Mouse (Mus musculus) kidney, embryonic 15.5 days (tissue): ENCODE measurements around the gene Med31. TPM values are rescaled to one million over a fixed set of nuclear protein-coding genes. Genes with fewer than 3 reads are reported as not detected.

Experiments used
- ATAC-seq: fragments of 200-750 bp; cut with Nextera tagmentation; replicated peaks from 2 replicates; pipeline ENCODE4 v1.8.0; 2017; ENCODE audit warnings: moderate TSS enrichment; ENCODE audit not compliant: low FRiP score
- H3K27ac ChIP-seq: fragments of 300-500 bp; sonication (generic); 2 replicates; pipeline ENCODE4 v1.5.1; 2015; ENCODE audit warnings: mild to moderate bottlenecking, inconsistent platforms
- H3K27me3 ChIP-seq: fragments of 300-500 bp; sonication (generic); 2 replicates; pipeline ENCODE4 v1.6.1; 2015; ENCODE audit warnings: inconsistent platforms
- H3K36me3 ChIP-seq: fragments of 300-500 bp; sonication (generic); 2 replicates; pipeline ENCODE4 v1.6.1; 2015; ENCODE audit warnings: inconsistent platforms
- H3K4me1 ChIP-seq: fragments of 300-500 bp; sonication (generic); 2 replicates; pipeline ENCODE4 v1.6.1; 2015; ENCODE audit warnings: inconsistent platforms
- H3K4me2 ChIP-seq: fragments of 300-500 bp; sonication (generic); 2 replicates; pipeline ENCODE4 v1.6.1; 2015; ENCODE audit warnings: moderate library complexity, mild to moderate bottlenecking, inconsistent platforms
- H3K4me3 ChIP-seq: fragments of 300-500 bp; sonication (generic); replicated peaks from 2 replicates; pipeline ENCODE4 v1.5.1; 2015; ENCODE audit warnings: mild to moderate bottlenecking, inconsistent platforms
- H3K9ac ChIP-seq: fragments of 300-500 bp; sonication (generic); 2 replicates; pipeline ENCODE4 v1.6.1; 2015; ENCODE audit warnings: mild to moderate bottlenecking, inconsistent platforms
- H3K9me3 ChIP-seq: fragments of 300-500 bp; sonication (generic); replicated peaks from 2 replicates; pipeline ENCODE4 v1.6.1; 2016; ENCODE audit warnings: inconsistent platforms
- WGBS: fragments of 180-500 bp; shearing (Covaris S2); methylation state at CpG from one replicate; pipeline ENCODE4 v1.1.7; 2015; ENCODE audit warnings: mixed read lengths; 5-methylcytosine and 5-hydroxymethylcytosine counted together
- polyA plus RNA-seq: library from polyadenylated mRNA; unstranded; fragments of >200 nt; fragmentation: Nextera tagmentation; extraction: Ambion mirVana; gene quantifications from 2 replicates; pipeline ENCODE4 v1.2.1, GENCODE M21; 2015

Med31 gene
- polyA plus RNA-seq, 1 experiment from 2014 or later = 46.1 TPM

DNA sequence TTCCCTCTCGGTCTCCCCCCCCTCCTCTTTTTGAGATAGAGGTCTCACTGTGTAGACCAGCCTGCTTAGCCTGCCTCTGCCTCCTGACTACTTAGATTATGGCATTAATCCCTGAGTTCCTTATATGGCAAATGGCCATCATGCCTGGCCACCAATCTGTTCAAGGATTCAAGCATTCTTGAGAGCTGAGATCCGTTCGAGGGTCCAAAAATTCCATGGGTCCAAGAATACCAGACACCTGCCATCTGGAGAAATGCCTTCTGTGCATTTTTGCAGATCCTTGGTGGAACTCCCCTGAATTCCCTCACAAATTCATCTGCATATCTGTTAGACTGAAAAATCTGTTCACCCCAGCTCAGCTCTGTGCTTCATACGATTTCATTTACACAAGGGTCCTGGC, 8.0 kb upstream of the Med31 start:
- Histone ChIP-seq H3K9ac (no peak overlapping the region), H3K36me3 (no peaks in the 10 kb centered on the region), H3K4me3 (no peak overlapping the region), H3K4me2 (no peak overlapping the region), H3K27ac (no peak overlapping the region), H3K27me3 (no peaks in the 10 kb centered on the region), H3K4me1 (peaks cover 2% of the 10 kb centered on the region; the same call in 1 of the 2 replicates), H3K9me3 (no peaks in the 10 kb centered on the region)
- 89% methylated on average over 4 of the region's 4 CpGs for WGBS
- ATAC-seq = no peak

DNA sequence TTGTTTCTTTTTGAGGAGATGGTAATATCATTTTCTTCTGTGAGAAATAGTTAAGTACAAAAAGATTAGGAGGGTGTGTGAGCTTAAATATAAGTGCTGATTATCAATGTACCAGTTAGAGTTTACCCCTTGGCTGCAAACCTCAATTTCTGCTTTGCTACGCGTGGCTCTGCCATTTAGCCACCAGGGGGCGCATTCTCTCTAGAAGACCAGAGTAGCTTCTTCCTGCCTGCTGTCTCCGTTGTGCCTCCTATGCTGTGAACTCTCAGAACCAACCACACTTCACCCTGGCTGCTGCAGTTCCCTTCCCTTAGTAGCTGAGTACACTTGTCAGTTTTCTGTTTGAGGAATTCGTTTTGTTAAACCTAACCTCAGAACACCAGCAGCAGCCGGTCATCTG, 5.9 kb upstream of the Med31 start:
- H3K9me3 ChIP-seq = no peaks in the 10 kb centered on the region
- H3K27ac ChIP-seq = no peak overlapping the region
- no peaks in the 10 kb centered on the region for H3K36me3 ChIP-seq
- no peaks in the 10 kb centered on the region for H3K27me3 ChIP-seq
- no peak overlapping the region for H3K9ac ChIP-seq
- no peak overlapping the region for H3K4me3 ChIP-seq
- ATAC-seq = no peak
- WGBS = 16% methylated on average over 6 of the region's 6 CpGs
- no peak overlapping the region for H3K4me2 ChIP-seq
- peaks cover 8% of the 10 kb centered on the region; the same call in 1 of the 2 replicates for H3K4me1 ChIP-seq

DNA sequence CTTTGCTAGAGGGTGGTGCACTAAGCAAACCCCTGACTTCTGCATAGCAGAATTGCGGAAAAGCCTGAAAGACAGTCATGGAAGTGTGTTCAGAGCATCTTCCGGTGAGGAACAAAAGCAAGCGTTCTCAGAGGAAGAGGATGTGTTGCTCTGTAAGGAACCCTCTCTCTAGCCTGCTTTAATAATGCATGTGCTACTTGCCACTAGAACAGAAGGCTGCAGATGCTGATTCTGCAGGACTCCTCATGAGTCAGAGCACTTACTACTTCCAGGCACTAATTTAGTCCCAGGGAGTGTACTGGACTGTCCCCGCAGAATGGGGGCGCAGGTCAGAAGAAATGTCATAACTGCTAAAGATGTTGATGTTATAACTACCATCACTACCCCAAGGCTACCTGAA, 1.7 kb upstream of the Med31 start:
- H3K27ac ChIP-seq = no peak overlapping the region
- no peaks in the 10 kb centered on the region for H3K27me3 ChIP-seq
- WGBS = 82% methylated on average over 5 of the region's 5 CpGs
- no peak overlapping the region for H3K4me3 ChIP-seq
- no peaks in the 10 kb centered on the region for H3K9me3 ChIP-seq
- H3K4me2 ChIP-seq = no peak overlapping the region
- no peak for ATAC-seq
- peaks cover 10% of the 10 kb centered on the region for H3K36me3 ChIP-seq
- no peak overlapping the region for H3K9ac ChIP-seq
- peaks cover 19% of the 10 kb centered on the region for H3K4me1 ChIP-seq

DNA sequence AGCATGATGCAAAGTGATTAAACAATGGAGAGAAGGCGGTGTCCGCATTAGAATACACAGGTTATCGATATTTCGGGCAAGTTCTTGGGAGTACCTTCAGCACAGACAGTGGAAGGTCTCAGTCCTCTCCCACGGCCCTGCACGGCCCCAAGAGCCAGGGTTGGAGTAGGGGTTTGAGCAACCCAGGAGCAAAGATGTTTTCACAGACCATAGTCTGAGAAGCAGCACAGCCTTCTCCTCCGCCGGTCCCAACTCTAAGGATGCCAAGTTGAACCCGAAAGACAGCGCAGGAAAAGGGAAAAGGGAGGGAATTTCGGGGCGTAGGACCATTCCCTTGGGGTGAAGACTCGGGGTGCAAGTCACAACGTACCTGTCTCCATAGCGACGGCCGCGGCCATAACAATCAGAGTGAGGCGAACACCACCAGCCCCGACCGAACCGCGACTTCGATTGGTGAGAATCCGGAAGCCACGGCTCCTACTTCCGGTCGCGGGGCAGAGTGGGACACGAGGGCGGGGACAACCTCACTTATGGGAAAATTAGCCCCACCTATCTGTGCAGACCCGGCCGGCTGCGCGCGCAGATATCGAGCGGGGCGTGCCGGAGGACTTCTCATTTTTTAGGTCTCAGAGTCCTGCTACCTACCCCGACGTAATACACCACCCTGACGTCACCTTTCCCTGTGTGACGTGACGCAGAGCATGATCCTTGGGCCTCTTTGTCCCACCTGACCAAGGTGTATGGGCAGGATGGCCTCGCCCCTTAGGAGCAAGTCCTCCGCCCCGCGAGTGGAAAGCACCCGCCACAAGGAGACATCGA, 592 bp downstream of the Med31 start:
- peaks cover 32% of the 10 kb centered on the region for H3K36me3 ChIP-seq
- H3K4me3 ChIP-seq = peak overlapping the region; percentile 88
- H3K4me1 ChIP-seq = peaks cover 19% of the 10 kb centered on the region
- ATAC-seq = peak; percentile 95
- H3K9me3 ChIP-seq = no peaks in the 10 kb centered on the region
- WGBS = under 1% methylated on average over 51 of the region's 51 CpGs
- H3K27ac ChIP-seq = peak overlapping the region; percentile 74
- no peaks in the 10 kb centered on the region for H3K27me3 ChIP-seq
- H3K9ac ChIP-seq = peak overlapping the region; percentile 77
- H3K4me2 ChIP-seq = peak overlapping the region; percentile 98

DNA sequence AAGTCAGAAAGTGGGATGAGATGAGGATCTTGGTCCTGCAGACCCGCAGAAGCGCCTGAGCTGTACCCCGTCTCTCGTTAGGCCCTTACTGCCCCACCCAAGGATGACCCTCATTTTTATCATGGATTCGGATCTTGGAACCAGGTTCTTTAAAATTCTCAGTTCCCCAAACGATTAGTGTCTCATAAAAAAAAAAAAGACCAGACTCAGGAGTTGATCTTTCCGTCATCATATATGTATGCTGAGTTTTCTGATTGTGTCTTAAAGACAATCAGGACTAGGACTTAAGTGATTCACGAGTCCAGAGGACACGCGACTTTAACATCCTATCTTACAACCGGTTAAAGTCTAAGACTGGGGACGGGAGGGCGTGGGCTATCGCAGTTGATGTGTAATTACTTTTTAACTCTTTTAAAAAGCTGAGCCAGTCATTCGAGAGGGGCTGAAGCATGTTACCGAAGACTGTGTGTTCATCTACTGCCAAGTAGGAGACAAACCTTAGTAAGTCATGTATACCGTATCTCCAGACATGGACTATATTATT, 7.5 kb downstream of the Med31 start:
- H3K4me2 ChIP-seq = peak overlapping the region; percentile 90
- no peaks in the 10 kb centered on the region for H3K27me3 ChIP-seq
- peaks cover 28% of the 10 kb centered on the region for H3K4me1 ChIP-seq
- no peak for ATAC-seq
- H3K27ac ChIP-seq = peak overlapping the region; percentile 87
- no peaks in the 10 kb centered on the region for H3K9me3 ChIP-seq
- H3K4me3 ChIP-seq = peak overlapping the region; percentile 73
- peak overlapping the region; percentile 76 for H3K9ac ChIP-seq
- H3K36me3 ChIP-seq = peaks cover 36% of the 10 kb centered on the region
- 11% methylated on average over 17 of the region's 17 CpGs for WGBS

DNA sequence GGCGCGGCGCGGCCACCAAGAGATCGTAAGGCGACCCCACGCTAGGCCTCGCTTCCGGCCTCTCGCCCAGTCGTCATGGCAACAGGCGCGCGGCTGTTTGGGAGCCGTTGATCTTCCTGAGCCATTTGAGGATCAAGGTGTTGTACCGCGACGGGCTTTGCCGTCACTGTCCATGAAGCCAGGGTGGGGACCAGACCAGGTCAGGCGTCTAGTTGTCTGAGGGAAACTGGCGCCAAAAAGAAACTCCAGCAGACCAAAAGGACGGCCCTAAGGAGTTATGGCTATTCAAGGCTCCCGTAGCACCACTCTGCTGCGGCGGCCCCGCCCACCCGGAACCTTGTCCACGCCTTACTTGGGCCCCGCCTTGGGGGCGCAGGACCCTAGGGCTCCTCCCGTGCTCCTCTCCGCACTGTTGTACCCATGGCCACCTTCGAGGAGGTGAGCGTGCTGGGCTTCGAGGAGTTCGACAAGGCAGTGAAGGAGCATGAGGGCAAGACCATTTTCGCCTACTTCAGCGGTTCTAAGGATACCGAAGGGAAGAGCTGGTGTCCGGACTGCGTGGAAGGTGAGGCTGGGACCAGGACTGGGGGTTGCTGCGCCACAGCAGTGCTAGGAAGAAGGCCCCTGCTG, 8.1 kb downstream of the Med31 start, which contains the start of the genes 4933427D14Rik and Txndc17:
TSS of gene 4933427D14Rik (minus strand) at position 256 of the 630 bp plus-strand sequence.
TSS of gene Txndc17 (plus strand) at position 344 of the 630 bp plus-strand sequence.
- peak within 1 kb of the TSS; percentile 76 for H3K9ac ChIP-seq
- peak within 1 kb of the TSS; percentile 73 for H3K4me3 ChIP-seq
- under 1% methylated on average over 42 of the region's 42 CpGs for WGBS
- H3K4me1 ChIP-seq = peaks cover 28% of the 10 kb centered on the region
- peak within 1 kb of the TSS; percentile 87 for H3K27ac ChIP-seq
- H3K36me3 ChIP-seq = peaks cover 31% of the 10 kb centered on the region
- H3K27me3 ChIP-seq = no peaks in the 10 kb centered on the region
- ATAC-seq = peak; percentile 97
- H3K9me3 ChIP-seq = no peaks in the 10 kb centered on the region
- H3K4me2 ChIP-seq = peak within 1 kb of the TSS; percentile 90

DNA sequence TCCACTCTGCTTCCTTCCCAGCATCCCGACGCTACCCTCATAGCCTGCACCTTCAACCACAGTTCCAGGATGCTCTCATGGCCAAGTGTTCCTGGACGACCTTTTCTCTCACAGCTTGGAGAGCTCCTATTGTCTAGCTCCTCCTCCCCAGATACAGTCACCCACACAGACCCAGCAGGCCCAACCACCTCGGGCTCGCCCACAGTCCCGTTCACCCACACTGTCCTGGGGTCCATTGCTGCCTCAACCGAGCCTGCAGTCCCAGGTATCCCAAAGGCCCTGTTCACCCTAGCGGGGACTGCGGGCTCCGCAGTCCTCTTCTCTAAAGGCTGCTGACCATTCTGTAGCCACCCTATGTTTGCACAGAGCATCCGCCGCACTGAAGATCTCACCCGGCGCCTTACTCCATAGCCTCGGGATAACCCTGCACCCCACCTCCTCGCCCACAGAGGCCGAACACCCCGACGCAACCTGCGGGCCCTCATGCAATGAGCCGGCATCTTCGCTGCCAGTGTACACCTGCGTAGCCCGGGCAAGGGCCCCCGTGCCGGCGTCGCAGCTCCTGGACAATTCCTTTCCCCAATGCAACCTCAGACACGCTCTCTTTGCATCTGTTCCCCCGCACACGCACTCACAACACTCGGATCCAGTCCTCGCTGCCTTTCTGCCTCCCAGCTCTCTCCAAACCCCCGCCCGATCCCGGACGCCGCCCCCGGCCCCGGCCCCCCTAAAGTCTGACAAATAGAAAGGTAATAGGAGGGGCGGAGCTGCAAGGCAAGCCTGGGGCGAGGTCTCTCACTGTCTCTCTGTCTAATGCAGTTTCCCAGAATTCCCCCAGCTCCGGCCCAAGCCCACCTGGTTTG, 8.8 kb downstream of the Med31 start, which contains the start of gene Gm43951:
TSS of gene Gm43951 (minus strand) at position 500 of the 863 bp plus-strand sequence.
- Histone ChIP-seq H3K4me1 (peaks cover 28% of the 10 kb centered on the region), H3K4me2 (peak within 1 kb of the TSS; percentile 90), H3K9me3 (no peaks in the 10 kb centered on the region), H3K27me3 (no peaks in the 10 kb centered on the region), H3K36me3 (peaks cover 31% of the 10 kb centered on the region), H3K27ac (peak within 1 kb of the TSS; percentile 87), H3K4me3 (peak within 1 kb of the TSS; percentile 73), H3K9ac (peak within 1 kb of the TSS; percentile 76)
- under 1% methylated on average over 43 of the region's 43 CpGs for WGBS
- ATAC-seq = peak; percentile 49

DNA sequence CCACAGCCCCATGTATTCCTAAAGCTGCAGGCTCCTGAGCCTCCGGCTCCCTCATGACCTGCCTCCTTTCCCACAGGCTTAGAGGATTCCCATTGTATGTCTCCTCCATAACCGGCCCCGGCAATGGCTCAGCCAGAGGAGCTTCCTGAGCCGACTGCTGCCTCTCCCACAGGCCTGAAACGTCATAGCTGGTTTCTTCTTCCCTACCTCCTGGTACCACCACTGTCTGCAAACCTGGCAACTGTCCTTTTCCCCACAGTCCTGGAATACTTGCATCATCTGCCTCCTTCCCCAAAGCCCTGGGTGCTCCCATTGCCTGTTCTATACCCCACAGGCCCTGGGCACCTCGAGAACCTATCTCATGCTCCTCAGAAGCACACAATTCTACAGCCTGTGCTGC, 10.1 kb downstream of the Med31 start:
- H3K9ac ChIP-seq = 0 out of 2 replicates have a peak overlapping the region, but pooled peaks have one; percentile 76
- H3K4me3 ChIP-seq = no peak overlapping the region
- no peaks in the 10 kb centered on the region for H3K9me3 ChIP-seq
- peak overlapping the region; percentile 90; the same call in 1 of the 2 replicates for H3K4me2 ChIP-seq
- no peak overlapping the region for H3K27ac ChIP-seq
- peaks cover 25% of the 10 kb centered on the region for H3K36me3 ChIP-seq
- no peak for ATAC-seq
- WGBS = 77% methylated on average over 6 of the region's 6 CpGs
- H3K4me1 ChIP-seq = peaks cover 28% of the 10 kb centered on the region
- no peaks in the 10 kb centered on the region for H3K27me3 ChIP-seq

DNA sequence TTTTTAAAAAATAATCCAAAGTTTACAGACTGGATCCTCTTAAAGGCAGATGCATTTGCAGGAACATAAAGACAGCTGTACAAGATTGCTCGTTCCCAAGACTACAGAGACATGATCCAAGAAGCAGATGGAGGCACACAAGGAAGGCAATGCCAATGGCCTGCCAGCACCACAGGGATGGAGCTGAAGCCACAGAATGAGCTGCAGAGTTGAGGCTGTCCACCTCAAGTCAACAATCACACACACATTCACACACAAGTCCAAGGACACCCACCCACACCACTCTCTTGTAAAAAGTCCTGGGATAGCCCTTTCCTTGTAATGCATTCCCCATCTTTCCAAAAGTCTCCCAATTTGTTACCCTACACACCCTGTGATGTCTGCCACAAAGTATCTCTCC, 12.0 kb downstream of the Med31 start:
- WGBS = 81% methylated on average over 1 of the region's 1 CpGs
- Histone ChIP-seq H3K9me3 (no peaks in the 10 kb centered on the region), H3K27ac (no peak overlapping the region), H3K27me3 (no peaks in the 10 kb centered on the region), H3K36me3 (peaks cover 23% of the 10 kb centered on the region), H3K9ac (no peak overlapping the region), H3K4me1 (peaks cover 26% of the 10 kb centered on the region), H3K4me3 (no peak overlapping the region), H3K4me2 (no peak overlapping the region)
- ATAC-seq = no peak

DNA sequence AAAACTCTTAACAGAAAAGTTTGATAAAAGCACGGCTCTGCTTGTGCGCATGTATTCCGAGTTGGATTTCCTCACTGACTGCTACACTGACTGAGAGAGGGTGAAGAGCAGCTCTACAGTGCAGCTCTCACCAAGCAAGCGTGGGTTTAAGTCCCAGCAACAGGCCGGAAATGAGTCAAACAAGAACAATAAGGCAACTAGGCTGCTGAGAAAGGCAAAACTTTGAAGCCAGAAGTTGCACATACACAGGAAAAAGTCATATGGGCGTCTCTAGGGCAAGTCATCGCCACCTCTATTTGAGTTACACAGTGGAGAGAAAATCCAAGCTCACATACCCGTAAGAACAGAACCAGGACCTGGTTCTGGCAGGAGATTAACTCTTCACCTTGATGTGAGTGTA, 18.9 kb downstream of the Med31 start:
- Histone ChIP-seq H3K27ac (peak overlapping the region; percentile 56; the same call in 1 of the 2 replicates), H3K27me3 (no peaks in the 10 kb centered on the region), H3K4me1 (no peaks in the 10 kb centered on the region), H3K4me3 (no peak overlapping the region), H3K4me2 (no peak overlapping the region), H3K9me3 (no peaks in the 10 kb centered on the region), H3K36me3 (peaks cover 50% of the 10 kb centered on the region), H3K9ac (no peak overlapping the region)
- ATAC-seq = no peak
- 82% methylated on average over 8 of the region's 8 CpGs for WGBS

DNA sequence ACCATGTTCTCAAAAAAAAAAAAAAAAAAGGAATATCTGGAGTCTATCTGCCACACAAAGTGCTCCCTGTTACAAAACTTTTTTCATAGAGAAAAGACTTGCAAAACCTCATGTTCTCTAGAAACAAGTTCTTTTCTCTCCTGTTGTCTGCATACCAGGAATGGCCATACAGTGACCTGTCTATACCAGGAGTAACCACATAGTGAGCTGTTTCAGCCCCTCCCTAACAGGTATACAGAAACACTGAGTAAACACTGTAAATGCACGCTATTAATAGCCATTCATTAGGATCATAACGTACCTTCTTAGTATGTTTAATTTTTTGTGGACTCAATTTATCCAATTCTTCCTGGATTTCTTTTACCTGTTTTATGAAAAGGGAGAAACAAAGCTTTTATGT, 21.1 kb downstream of the Med31 start:
- H3K9ac ChIP-seq = no peak overlapping the region
- peaks cover 62% of the 10 kb centered on the region for H3K36me3 ChIP-seq

More for the DNA sequence above, 21.1 kb downstream of the Med31 start:
- ATAC-seq = no peak
- Histone ChIP-seq H3K27ac (no peak overlapping the region), H3K4me2 (no peak overlapping the region), H3K4me3 (no peak overlapping the region), H3K9me3 (no peaks in the 10 kb centered on the region), H3K4me1 (no peaks in the 10 kb centered on the region), H3K27me3 (no peaks in the 10 kb centered on the region)
- 91% methylated on average over 2 of the region's 2 CpGs for WGBS
